Mouse (Mus musculus): ENCODE measurements at regions not wholly inside any gene's neighbourhood (a gene's known extent, or its start where the extent isn't known, plus 50 kb on each side); places are given as distances from the start of the nearest gene placed in this dataset.
A peak's percentile ranks its signal among the peaks of the same experiment; 100 is the strongest.

DNA sequence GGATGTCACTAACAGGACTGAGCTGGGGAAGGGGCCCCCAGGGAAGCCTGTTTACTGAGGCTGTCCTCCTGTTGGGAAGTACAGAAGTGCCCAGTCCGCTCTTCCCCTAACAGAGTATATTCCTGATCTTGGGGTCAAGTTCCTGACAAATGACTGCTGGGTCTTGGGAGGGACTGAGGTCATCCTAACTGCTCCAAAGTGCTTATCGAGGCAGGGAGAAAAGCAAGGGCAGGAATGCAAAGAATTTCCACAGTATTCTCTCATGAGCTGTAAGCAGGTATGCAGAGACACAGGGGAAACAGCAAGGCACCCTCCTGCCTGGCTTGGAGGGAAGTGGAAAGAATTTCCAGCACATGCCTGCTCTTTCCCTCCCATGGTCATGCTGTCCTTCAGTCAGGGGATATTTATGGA, 107.9 kb downstream of the Oma1 start:
- Histone ChIP-seq H3K4me3 (no peak overlapping the region), H3K27ac (no peak overlapping the region)
- TF ChIP-seq CTCF (IDR thresholded peaks at IDR 0.05): no peak
- intact Hi-C loops (cut with DNase I): no loop called here
- no peak for DNase-seq (ENCODE audit: extremely low spot score in 1 of 2, low spot score in 2 of 2)

DNA sequence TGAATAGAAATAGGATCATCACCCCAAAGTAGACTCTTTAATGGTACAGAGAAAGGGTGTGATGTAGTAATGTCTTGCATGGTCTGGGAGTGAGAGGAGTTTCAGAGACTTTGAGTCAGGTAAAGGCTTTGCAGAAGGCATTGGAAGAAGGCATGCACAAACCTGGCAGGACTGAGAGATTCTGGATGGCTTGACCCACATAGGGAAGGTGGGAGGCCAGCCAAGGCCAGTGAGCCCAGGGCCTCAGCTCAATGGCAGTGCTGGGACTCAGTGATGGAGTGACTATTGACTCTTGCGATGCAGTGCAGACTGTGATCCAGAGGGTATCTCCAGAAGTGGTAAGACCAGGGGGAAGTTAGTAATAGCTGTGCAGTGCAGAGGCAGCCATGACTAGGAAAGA, 127.8 kb downstream of the Oma1 start:
- TF ChIP-seq CTCF (IDR thresholded peaks at IDR 0.05): no peak
- H3K27ac ChIP-seq: no peak overlapping the region
- DNase-seq (ENCODE audit: extremely low spot score in 1 of 2, low spot score in 2 of 2): no peak
- no peak overlapping the region for H3K4me3 ChIP-seq
- intact Hi-C loops (cut with DNase I): no loop called here

DNA sequence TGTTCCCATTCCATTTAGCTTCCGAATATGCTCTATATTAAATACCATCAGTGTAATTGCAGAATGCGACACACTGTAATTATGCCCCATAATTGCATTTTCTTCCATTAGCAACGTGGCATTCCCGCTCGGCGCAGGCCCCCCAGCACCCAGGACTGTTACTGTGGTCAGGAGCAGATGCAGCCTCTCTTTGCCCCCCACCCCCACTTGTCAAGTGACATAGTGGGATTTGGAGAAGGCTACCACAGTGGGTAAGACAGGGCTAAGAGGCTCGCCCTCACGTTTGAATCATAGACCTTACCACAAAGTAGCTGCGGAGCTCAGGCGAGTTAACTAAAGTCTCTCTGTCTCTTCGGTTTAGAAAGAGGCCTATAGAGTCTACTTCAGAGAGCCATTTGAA, 128.3 kb downstream of the Oma1 start:
- intact Hi-C loops (cut with DNase I): no loop called here
- no peak for TF ChIP-seq CTCF (IDR thresholded peaks at IDR 0.05)
- no peak for DNase-seq (ENCODE audit: extremely low spot score in 1 of 2, low spot score in 2 of 2)
- Histone ChIP-seq H3K4me3 (no peak overlapping the region), H3K27ac (no peak overlapping the region)

DNA sequence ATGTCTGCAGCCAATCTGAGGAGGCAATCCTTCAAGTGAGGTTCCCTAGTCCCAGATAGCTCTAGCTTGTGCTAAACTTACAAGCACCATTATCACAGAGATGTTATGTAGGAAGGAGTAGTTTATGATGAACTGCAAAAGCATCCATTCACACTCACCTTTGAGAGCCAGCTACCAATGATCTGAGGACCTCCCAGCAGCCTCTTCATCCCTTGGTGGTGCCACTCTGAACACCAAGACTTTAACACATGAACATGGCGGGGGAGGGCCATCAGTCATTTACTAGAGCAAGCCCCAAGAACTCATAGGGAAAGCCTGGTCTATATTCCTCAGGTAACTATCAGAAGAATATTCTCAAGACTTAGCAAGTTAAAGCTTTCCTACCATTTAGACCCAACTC, 135.7 kb downstream of the Oma1 start:
- intact Hi-C loops (cut with DNase I): no loop called here
- Histone ChIP-seq H3K4me3 (no peak overlapping the region), H3K27ac (no peak overlapping the region)
- TF ChIP-seq CTCF (IDR thresholded peaks at IDR 0.05): no peak
- DNase-seq (ENCODE audit: extremely low spot score in 1 of 2, low spot score in 2 of 2): no peak

DNA sequence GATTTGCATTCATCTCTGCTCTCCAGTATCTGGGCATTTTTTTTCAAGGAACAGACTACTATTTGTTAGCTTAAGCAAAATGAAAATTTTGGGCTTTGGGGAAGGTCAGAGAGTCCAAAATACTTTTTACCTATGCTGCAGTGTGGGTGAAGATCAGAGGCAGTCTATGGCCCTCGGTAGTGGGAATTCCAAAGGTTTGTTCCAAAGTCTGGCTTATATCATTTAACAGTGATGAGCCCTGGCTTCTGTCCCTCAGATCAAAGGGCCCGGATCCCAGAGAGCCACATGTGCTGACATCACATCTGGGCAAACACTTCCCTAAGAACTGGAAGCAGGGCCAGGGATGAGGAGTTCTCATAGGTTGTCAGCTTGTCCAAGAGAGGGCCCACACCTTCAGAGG, 136.5 kb downstream of the Oma1 start:
- intact Hi-C loops (cut with DNase I): no loop called here

DNA sequence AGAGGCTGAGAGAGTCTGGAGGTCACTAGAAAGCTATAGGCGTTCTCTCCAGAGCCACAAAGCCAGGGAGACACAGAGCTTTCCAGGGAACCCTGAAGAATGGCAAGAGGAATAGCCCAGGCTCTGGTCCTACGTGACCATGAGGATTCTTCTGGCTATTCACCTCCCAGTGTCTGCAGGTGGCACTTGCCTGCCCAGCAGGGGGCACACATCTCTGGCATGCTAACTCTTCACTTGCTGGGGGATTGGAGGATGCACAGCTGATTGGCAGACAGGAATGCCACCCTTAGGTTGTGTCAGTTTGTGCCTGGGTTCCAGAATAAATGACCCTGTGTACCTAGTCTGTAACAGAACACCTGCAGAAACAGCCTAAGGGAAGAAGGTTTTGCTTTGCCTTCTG, 141.8 kb downstream of the Oma1 start:
- no peak for DNase-seq (ENCODE audit: extremely low spot score in 1 of 2, low spot score in 2 of 2)
- peak; percentile 24 for TF ChIP-seq CTCF (IDR thresholded peaks at IDR 0.05)
- intact Hi-C loops (cut with DNase I): no loop called here
- H3K4me3 ChIP-seq: no peak overlapping the region
- no peak overlapping the region for H3K27ac ChIP-seq

More for the DNA sequence above, 136.5 kb downstream of the Oma1 start:
- H3K4me3 ChIP-seq: no peak overlapping the region
- no peak for DNase-seq (ENCODE audit: extremely low spot score in 1 of 2, low spot score in 2 of 2)
- no peak for TF ChIP-seq CTCF (IDR thresholded peaks at IDR 0.05)
- H3K27ac ChIP-seq: no peak overlapping the region

DNA sequence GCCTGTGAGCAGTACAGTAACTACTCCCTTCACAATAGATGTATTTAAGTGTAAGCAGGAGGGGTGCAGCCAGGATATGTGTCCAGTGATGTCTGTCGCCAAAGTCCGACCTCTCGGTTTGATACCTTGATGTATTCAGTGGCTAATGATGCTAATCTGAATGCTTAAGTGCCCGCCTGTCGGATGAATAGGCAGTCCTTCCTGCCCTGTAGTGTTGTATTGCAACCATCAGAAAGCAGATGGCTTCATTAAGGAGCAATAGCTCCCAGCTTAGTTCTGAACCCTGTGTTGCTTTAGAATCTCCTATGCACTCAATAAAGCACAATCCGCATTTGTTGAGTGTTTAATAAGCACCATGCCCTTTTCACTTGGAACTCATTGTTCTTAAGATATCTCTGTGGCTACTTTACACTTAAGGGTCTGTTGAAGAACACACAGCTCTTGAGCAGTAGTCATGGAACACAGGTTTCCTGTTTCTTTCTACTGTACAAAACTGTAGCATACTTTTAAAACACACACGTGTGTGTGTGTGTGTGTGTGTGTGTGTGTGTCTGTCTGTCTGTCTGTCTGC, 152.5 kb downstream of the Oma1 start:
- no peak overlapping the region for H3K27ac ChIP-seq
- no peak for TF ChIP-seq CTCF (IDR thresholded peaks at IDR 0.05)
- intact Hi-C loops (cut with DNase I): no loop called here
- no peak for DNase-seq (ENCODE audit: extremely low spot score in 1 of 2, low spot score in 2 of 2)
- no peak overlapping the region for H3K4me3 ChIP-seq

DNA sequence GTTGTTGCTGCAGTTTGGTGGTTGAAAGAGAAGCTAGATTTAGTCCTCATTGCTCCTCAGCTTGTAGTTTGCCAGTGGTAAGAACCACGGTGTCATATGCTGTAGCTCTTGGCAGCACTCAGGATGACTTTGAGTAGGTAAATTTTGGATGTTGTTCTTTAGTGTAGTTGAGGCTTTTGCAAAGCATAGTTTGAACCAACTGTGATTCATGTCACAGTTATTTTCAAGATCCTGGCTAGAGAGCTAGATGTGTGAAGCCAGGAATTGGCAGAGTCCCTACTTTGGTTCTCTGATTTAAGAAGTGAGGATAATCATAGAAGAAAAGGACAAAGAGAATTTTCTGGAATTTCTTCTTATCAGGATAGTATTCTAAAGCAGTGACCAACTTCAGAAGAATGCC, 143.6 kb upstream of the Dab1 start:
- no peak overlapping the region for H3K27ac ChIP-seq
- no peak for DNase-seq (ENCODE audit: extremely low spot score in 1 of 2, low spot score in 2 of 2)
- intact Hi-C loops (cut with DNase I): no loop called here

DNA sequence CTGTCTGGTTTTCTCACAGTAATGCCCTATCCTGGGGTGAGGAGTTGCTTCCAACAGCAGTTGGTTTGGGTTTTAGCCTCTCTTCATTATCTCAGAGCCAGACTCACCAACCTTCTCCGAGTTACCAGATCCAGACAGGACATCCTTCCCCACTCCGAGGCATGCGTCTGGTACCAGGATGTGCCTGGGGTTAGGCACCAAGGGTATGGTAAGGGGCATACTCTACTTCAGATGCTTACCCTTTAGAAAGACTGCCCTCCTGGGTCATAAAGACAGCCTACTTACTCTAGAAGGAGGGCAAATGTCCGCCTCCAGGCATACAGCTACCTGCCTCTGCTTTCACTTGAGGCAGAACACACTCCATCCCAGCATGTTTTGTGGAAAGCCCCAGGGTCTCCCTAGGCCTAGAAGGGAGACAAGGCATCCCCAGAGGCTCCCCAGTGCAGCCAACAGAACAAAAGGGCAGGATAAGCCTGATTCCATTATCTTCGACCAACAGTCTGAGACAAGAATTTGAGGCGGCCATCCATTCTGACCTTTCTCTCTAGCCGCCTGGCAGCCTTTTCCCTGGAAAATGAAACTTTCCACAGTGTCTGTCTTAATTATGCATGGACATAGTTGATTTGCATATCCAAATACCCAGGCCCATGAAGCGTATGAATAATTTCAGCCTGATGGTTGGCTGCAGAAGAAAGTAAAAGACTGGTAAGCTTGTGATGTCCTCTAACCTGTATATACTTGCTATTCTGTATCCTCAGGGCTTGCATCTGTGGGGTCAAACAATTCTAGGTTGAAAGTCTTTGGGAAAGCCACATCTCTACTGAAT, 132.8 kb upstream of the Dab1 start:
- H3K27ac ChIP-seq: no peak overlapping the region
- intact Hi-C loops (cut with DNase I): no loop called here
- no peak for DNase-seq (ENCODE audit: extremely low spot score in 1 of 2, low spot score in 2 of 2)
- no peak for TF ChIP-seq CTCF (IDR thresholded peaks at IDR 0.05)
- H3K4me3 ChIP-seq: no peak overlapping the region

More for the DNA sequence above, 143.6 kb upstream of the Dab1 start:
- TF ChIP-seq CTCF (IDR thresholded peaks at IDR 0.05): no peak
- no peak overlapping the region for H3K4me3 ChIP-seq

DNA sequence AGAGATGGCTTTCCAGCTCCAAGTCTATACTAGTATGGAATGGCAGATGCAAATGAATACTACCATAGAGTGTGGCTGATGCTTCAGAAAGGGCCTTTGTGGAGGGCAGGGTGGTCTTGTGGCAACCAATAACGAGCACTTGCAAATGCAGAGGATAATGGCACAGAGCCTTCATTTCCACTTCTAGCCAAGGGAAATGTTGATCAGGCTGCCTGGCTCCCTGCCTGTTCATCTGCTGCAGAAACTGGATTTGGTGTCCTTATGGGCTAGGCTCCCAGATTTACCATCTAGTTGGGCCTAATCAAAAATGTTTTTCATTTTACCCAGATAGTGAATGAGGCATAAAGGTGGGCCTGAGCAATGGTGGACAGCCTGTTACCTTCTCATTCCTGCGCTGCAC, 110.7 kb upstream of the Dab1 start:
- intact Hi-C loops (cut with DNase I): no loop called here
- TF ChIP-seq CTCF (IDR thresholded peaks at IDR 0.05): no peak
- no peak overlapping the region for H3K4me3 ChIP-seq
- DNase-seq (ENCODE audit: extremely low spot score in 1 of 2, low spot score in 2 of 2): peak in 1 of 2 experiments; percentile 15
- no peak overlapping the region for H3K27ac ChIP-seq

DNA sequence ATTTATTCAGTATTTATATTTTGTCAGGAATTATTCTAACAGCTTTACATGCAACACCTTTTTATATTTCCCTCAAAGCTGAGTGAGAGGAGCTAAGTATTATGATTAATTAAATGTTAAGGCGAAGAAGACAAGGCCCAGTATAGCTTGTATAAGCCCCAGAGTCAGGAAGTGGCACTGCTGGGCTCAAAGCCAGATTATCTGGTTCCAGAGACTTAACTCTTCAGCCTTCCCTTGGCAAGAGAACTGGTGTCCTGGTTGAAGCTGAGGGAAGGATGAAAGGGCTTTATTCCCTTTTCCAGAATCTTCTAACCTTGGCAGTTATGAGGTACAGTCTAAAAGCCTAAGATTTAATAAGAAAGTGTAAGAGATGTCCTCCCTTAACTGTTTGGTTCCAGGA, 106.3 kb upstream of the Dab1 start:
- H3K27ac ChIP-seq: no peak overlapping the region
- no peak overlapping the region for H3K4me3 ChIP-seq
- DNase-seq (ENCODE audit: extremely low spot score in 1 of 2, low spot score in 2 of 2): no peak
- no peak for TF ChIP-seq CTCF (IDR thresholded peaks at IDR 0.05)
- intact Hi-C loops (cut with DNase I): no loop called here

DNA sequence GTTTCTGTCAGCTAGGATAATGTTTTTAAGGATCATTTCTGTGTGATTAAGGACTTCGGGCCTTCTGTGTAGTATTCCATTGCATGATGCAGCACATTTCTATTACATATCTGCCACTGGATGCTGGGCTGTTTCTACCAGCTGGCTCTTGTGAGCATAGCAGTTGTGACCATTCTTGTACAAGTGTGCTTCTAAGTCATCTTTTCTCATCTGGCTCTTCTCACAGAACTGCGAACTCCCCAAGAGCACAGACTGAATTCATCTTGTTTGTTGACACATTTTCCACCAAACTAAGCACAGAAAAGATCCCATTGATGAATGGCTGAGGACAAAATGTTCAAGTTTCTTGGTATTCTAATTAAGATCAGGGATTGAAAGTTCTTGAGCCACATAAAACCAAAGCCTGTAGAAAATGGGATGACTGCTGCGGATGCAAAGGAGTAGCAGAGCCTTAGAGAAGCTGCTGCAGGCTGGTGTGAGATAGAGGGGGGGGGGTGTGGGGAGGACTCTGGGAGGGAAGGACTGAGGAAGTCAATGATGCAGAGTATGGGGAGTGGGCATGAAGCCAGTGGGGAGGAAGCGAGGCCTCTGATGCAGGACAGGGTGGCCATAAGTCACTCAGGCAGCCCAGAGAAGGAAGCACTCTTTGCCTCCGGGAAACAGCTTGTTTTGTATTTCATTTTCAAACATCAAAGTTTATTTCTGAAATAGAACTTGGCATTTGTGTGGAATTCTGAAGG, 97.1 kb upstream of the Dab1 start:
- no peak for TF ChIP-seq CTCF (IDR thresholded peaks at IDR 0.05)
- intact Hi-C loops (cut with DNase I): no loop called here
- H3K27ac ChIP-seq: no peak overlapping the region
- DNase-seq (ENCODE audit: extremely low spot score in 1 of 2, low spot score in 2 of 2): no peak
- no peak overlapping the region for H3K4me3 ChIP-seq

Measured in left cerebral cortex, adult 2 months (tissue).